Mouse (Mus musculus) testis, adult 2 months (tissue): ENCODE results near the gene Kcnc3. TPM values are rescaled to one million over a fixed set of nuclear protein-coding genes. Genes with fewer than 3 reads are reported as not detected.

Experiments
- H3K27ac ChIP-seq: fragments of 200-500 bp; 2 replicates; pipeline ENCODE4 v1.5.1; 2012; ENCODE audit warnings: low read depth, low read length; ENCODE audit not compliant: control insufficient read depth, insufficient read depth
- H3K27me3 ChIP-seq: fragments of 200-500 bp; 2 replicates; pipeline ENCODE4 v1.6.1; 2012; ENCODE audit warnings: mild to moderate bottlenecking, low read length, moderate library complexity; ENCODE audit not compliant: control insufficient read depth, insufficient read depth
- H3K36me3 ChIP-seq: fragments of 200-500 bp; 2 replicates; pipeline ENCODE4 v1.6.1; 2012; ENCODE audit warnings: mild to moderate bottlenecking, low read length; ENCODE audit not compliant: control insufficient read depth, insufficient read depth
- H3K4me1 ChIP-seq: fragments of 200-500 bp; 2 replicates; pipeline ENCODE4 v1.6.1; 2012; ENCODE audit warnings: low read length; ENCODE audit not compliant: control insufficient read depth, insufficient read depth
- H3K4me3 ChIP-seq: fragments of 200-500 bp; 2 replicates; pipeline ENCODE4 v1.5.1; 2012; ENCODE audit warnings: low read depth, mild to moderate bottlenecking, low read length, moderate library complexity, mixed read lengths; ENCODE audit not compliant: control insufficient read depth
- CTCF ChIP-seq: fragments of 200-500 bp; IDR thresholded peaks from 2 replicates; pipeline ENCODE4 v1.5.1; 2012; ENCODE audit warnings: low read depth, mild to moderate bottlenecking, inconsistent platforms, low read length, moderate library complexity; ENCODE audit not compliant: control insufficient read depth, insufficient read depth, insufficient replicate concordance
- POLR2A ChIP-seq: fragments of 200-500 bp; IDR thresholded peaks from 2 replicates; pipeline ENCODE4 v1.6.1; 2012; ENCODE audit warnings: low read depth, mild to moderate bottlenecking, inconsistent platforms, low read length, moderate library complexity; ENCODE audit not compliant: control insufficient read depth
- polyA plus RNA-seq: library from polyadenylated mRNA; depleted of rRNA; stranded (reverse); fragments of >200 nt; gene quantifications from 2 replicates; pipeline ENCODE4 v1.2.3, GENCODE M21; 2012; rRNA removed

Kcnc3 gene
- polyA plus RNA-seq, 1 experiment, result 0.70 TPM

DNA sequence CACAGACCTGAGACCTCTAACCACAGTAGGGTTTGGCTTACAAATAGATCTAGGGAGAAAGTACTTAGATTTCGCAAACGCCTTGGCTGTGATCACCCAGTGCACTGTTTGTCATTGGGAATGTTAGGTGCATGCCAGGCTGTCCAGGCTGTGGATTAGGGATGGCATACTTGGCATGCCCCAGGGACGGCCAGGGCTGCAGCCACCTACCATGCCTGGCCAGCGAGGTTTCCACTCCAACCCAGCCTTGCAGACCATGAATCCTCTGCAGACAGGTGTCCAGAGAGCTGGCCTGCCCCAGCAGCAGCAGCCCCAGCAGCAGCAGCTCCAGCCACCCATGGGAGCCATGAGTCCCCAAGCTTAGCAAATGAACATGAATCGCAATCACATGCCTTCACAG is 54.8 kb downstream of the Kcnc3 start:
- Histone ChIP-seq H3K36me3 (no peaks in the 10 kb centered on the region), H3K4me3 (no peak overlapping the region), H3K27me3 (no peaks in the 10 kb centered on the region), H3K27ac (no peak overlapping the region), H3K4me1 (peaks cover 9% of the 10 kb centered on the region)
- TF ChIP-seq POLR2A, result no peak

DNA sequence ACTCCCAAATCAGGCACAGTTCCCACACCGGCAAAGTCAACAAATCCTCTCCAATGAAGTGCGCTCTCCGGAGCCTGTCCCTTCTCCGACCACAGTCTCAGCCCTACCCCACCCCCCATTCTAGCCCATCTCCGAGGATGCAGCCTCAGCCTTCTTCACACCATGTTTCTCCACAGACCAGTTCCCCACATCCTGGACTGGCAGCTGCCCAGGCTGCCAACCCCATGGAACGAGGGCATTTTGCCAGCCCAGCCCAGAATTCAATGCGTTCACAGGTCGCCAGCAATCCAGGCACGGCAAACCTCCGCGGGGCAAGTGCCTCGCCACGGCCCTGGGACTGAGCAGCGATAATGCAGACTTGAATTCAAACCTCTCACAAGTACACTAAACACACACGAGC is 55.5 kb downstream of the Kcnc3 start:
- peaks cover 5% of the 10 kb centered on the region for H3K4me1 ChIP-seq
- no peak overlapping the region for H3K27ac ChIP-seq
- TF ChIP-seq POLR2A, result no peak
- no peak overlapping the region for H3K4me3 ChIP-seq
- no peaks in the 10 kb centered on the region for H3K36me3 ChIP-seq
- no peaks in the 10 kb centered on the region for H3K27me3 ChIP-seq

DNA sequence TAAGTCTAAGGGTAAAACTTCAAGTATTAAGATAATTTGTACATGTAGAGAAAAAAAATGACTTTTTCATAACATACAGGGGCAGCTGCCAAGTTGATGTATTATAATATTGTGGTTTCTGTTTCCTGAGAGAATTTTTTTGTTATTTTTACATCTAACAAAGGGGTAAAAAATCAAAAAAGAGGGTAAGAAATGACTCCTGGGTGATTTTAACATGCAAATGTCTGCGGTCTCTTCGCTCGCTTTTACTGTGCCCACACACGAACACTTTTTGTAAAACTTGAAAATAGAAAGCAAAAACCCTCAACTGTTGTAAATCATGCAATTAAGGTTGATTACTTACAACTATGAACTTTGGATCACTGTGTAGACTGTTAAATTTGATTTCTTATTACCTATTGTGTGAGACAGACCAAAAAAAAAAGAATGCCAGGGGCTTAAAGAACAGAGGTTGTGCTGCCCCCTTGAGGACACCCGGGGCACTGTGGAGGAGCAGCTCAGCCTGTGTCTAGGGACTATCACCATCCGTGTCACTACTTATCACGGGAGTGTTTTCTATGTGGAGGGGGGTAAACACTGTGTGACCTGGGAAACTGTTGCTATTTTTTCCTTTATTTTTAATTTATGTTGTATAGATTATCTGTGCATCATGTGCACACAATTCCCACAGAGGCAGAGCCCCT is 56.7 kb downstream of the Kcnc3 start:
- no peaks in the 10 kb centered on the region for H3K27me3 ChIP-seq
- H3K36me3 ChIP-seq, result no peaks in the 10 kb centered on the region
- no peak overlapping the region for H3K27ac ChIP-seq
- no peak overlapping the region for H3K4me3 ChIP-seq
- peaks cover 3% of the 10 kb centered on the region; the same call in 1 of the 2 replicates for H3K4me1 ChIP-seq
- TF ChIP-seq CTCF (peak; percentile 67; the same call in 1 of the 2 replicates), POLR2A (no peak)

DNA sequence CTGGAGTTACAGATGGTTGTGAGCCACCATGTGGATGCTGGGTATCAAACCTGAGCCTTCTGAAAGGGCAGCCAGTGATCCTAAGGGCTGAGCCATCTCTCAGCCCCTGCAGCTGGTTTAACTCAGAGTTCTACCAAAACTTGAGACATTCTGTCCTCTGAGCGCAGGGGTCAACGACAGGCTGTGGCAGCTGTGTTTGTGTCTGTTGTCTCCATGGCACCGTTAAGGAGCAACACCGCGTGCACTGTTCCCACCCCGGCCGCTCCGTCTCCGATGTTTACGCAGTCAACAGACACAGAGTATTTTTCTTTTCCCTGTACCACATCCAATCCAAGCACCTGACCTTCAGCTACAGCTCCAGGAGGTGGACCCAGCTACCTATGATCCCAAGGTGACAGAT is 57.3 kb downstream of the Kcnc3 start:
- no peak for TF ChIP-seq POLR2A
- no peak for TF ChIP-seq CTCF
- Histone ChIP-seq H3K27me3 (no peaks in the 10 kb centered on the region), H3K4me1 (peaks cover 3% of the 10 kb centered on the region; the same call in 1 of the 2 replicates), H3K4me3 (no peak overlapping the region), H3K36me3 (no peaks in the 10 kb centered on the region), H3K27ac (no peak overlapping the region)

DNA sequence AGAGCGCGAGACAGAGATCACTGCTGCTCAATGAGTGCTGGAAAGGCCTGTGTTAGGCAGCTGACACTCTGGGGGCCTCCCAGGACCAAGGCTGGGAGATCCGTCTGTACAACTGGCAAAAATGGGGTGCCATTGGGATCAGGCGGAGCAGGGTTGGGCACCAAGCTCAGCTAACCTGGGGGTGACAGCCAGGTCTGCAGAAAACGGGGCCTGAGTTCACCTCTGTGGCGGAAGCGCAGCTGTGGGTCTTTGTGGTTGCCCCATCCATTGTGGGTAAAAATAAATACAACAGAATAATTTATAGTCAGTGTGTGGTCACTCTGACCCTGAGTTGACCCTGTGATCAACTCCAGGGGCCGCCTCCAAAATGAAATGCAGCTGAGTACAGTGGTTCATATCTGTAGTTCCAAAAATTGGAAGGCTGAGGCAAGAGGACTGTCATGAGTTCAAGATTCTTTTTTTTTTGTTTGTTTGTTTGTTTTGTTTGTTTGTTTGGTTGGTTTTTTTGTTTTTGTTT is 58.7 kb downstream of the Kcnc3 start:
- no peaks in the 10 kb centered on the region for H3K27me3 ChIP-seq
- peaks cover 3% of the 10 kb centered on the region; the same call in 1 of the 2 replicates for H3K4me1 ChIP-seq
- H3K27ac ChIP-seq, result no peak overlapping the region
- no peak for TF ChIP-seq POLR2A
- TF ChIP-seq CTCF, result no peak
- no peaks in the 10 kb centered on the region for H3K36me3 ChIP-seq
- H3K4me3 ChIP-seq, result no peak overlapping the region

DNA sequence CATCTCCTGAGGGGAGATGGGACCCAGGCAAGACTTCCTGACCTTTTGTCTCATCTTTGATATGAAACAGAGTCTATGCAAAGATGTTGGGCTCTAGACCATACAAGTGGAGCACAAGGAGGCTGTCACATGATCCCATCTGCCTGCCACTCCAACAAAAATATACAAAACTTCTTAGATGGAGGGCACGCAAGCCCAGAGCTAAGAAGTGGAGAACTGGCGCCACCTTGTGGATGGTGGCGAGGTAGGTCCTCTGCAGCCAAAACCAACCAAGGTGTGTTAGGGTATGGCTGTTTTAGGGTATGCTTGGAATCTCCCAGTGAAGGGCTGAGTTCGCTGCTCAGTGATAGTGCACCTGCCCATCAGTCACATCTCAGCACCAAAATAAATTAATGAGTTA is 59.5 kb downstream of the Kcnc3 start:
- Histone ChIP-seq H3K27ac (no peak overlapping the region), H3K4me1 (peaks cover 3% of the 10 kb centered on the region; the same call in 1 of the 2 replicates), H3K4me3 (no peak overlapping the region), H3K27me3 (no peaks in the 10 kb centered on the region), H3K36me3 (no peaks in the 10 kb centered on the region)
- TF ChIP-seq CTCF, result peak; percentile 91; the same call in 1 of the 2 replicates
- TF ChIP-seq POLR2A, result no peak

DNA sequence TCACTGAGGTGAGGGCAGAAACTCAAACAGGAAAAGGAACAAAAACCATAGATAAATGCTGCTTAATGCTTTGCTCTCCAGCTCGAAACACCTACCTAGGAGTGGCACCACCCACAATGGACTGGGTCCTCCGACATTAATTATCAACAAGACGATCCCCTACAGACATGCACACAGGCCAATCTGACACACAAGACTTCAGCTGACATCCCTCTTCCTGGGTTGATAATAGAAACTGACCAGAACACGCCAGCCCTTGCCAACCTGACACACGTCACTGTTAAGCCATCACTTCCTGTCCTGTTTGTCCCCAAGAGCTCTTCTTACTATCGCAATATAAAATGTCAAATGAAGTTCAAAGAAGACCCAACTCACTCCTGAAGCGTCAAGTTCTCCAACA is 61.0 kb downstream of the Kcnc3 start:
- no peaks in the 10 kb centered on the region for H3K36me3 ChIP-seq
- H3K27me3 ChIP-seq, result no peaks in the 10 kb centered on the region
- H3K4me3 ChIP-seq, result no peak overlapping the region
- no peak for TF ChIP-seq CTCF
- no peak for TF ChIP-seq POLR2A
- H3K27ac ChIP-seq, result no peak overlapping the region
- H3K4me1 ChIP-seq, result no peaks in the 10 kb centered on the region

DNA sequence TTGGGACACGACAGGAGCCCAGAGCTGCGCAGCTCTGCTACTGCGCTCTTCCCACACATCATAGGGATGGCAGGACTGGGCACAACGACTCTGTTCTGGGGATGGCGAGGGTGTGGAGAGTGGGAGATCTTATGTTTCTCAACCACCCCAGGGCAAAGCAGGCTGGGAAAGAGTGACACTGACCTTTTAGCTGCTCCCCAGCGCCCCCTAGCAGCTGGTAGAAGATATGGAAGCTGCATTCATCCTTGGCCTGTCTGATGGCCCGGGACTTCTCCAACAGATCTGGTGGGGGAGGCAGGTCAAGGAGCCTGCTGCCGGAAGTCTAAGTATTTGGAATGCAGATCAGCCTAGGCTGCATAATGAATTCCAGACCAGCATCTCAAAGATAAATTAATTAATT is 63.3 kb downstream of the Kcnc3 start:
- Histone ChIP-seq H3K27me3 (no peaks in the 10 kb centered on the region), H3K36me3 (no peaks in the 10 kb centered on the region), H3K27ac (no peak overlapping the region), H3K4me3 (no peak overlapping the region), H3K4me1 (no peaks in the 10 kb centered on the region)
- TF ChIP-seq POLR2A (no peak), CTCF (peak; percentile 70; the same call in 1 of the 2 replicates)

Other genes starting within 250 kb of the Kcnc3 start
- 2.0 TPM in 2 replicates for gene Syt3, start 206.6 kb upstream of the Kcnc3 start, polyA plus RNA-seq
- gene 1700008O03Rik, start 204.8 kb upstream of the Kcnc3 start, polyA plus RNA-seq, result 112 and 131 TPM in 2 replicates
- 0.46 and 0.55 TPM in 2 replicates for gene Lrrc4b, start 161.6 kb upstream of the Kcnc3 start, polyA plus RNA-seq
- gene Aspdh, start 125.3 kb upstream of the Kcnc3 start, polyA plus RNA-seq, result 1.00 and 1.2 TPM in 2 replicates
- 118 and 120 TPM in 2 replicates for gene Josd2, start 122.7 kb upstream of the Kcnc3 start, polyA plus RNA-seq
- gene Emc10, start 94.1 kb upstream of the Kcnc3 start, polyA plus RNA-seq, result 122 and 127 TPM in 2 replicates
- gene Fam71e1, start 94.1 kb upstream of the Kcnc3 start, polyA plus RNA-seq, result 1,517 and 1,849 TPM in 2 replicates
- 0.04 TPM in 1 of 2 replicates, not detected in the other for gene Mybpc2, start 66.0 kb upstream of the Kcnc3 start, polyA plus RNA-seq
- gene Spib, start 58.6 kb upstream of the Kcnc3 start, polyA plus RNA-seq, result 0.15 and 0.16 TPM in 2 replicates
- gene Pold1, start 41.8 kb upstream of the Kcnc3 start, polyA plus RNA-seq, result 18.1 and 20.3 TPM in 2 replicates
- gene Nr1h2, start 36.7 kb upstream of the Kcnc3 start, polyA plus RNA-seq, result 72.1 and 77.1 TPM in 2 replicates
- gene Napsa, start 18.3 kb upstream of the Kcnc3 start, polyA plus RNA-seq, result 0.67 and 2.4 TPM in 2 replicates
- 1.2 and 2.6 TPM in 2 replicates for gene Myh14, start 80.2 kb downstream of the Kcnc3 start, polyA plus RNA-seq
- 171 and 196 TPM in 2 replicates for gene Izumo2, start 118.1 kb downstream of the Kcnc3 start, polyA plus RNA-seq
- 131 and 149 TPM in 2 replicates for gene Vrk3, start 157.7 kb downstream of the Kcnc3 start, polyA plus RNA-seq
- gene Zfp473, start 160.4 kb downstream of the Kcnc3 start, polyA plus RNA-seq, result 1.6 and 1.9 TPM in 2 replicates
- 181 and 183 TPM in 2 replicates for gene Nup62, start 225.4 kb downstream of the Kcnc3 start, polyA plus RNA-seq
- gene Il4i1, start 225.7 kb downstream of the Kcnc3 start, polyA plus RNA-seq, result 97.2 and 97.6 TPM in 2 replicates
- gene Atf5, start 226.0 kb downstream of the Kcnc3 start, polyA plus RNA-seq, result 21.6 TPM in 2 replicates